Mouse (Mus musculus): Measurements from ENCODE around the gene Tmem59l. TPM values are rescaled to one million over a fixed set of nuclear protein-coding genes. Genes with fewer than 3 reads are reported as not detected.

Tmem59l gene
- total RNA-seq, 1 experiment from 2014 or later = not detected

- peak; percentile 75 for ATAC-seq (ENCODE audit: extremely low read depth, insufficient number of reproducible peaks, low FRiP score, poor library complexity, severe bottlenecking)
Observed at GRCm38 (mm10) chr8:70510228-70510915, 23.2 kb upstream of the Tmem59l start, which contains the start of gene Uba52. Uba52 (minus strand) TSS chr8:70510801.

DNA sequence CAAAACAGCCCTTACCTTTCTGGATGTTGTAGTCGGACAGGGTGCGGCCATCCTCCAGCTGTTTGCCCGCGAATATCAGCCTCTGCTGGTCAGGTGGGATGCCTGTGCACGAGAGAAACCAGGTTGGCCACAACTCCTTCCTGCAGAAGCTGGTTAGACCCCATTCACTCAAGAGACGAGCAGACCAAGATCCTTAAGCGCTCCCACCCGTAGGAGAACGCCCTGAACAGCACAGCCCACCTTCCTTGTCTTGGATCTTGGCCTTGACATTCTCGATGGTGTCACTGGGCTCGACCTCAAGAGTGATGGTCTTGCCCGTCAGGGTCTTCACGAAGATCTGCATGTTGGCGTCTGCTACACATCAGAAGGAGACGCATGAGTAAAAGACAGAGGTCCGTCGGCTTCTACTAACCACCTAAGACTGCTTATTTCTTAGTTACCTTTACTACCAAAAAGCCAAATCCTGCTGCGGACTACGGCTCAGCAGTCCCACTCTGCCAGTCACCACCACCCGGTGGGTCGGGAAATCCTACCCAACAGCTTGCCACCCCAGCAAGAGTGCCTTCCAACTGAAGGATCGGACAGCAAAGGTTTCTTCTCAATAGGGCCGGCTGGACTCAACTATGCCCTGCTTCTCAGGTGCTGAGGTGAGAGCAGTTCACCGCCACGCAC, 22.3 kb upstream of the Tmem59l start:
- no peak for ATAC-seq (ENCODE audit: extremely low read depth, insufficient number of reproducible peaks, low FRiP score, poor library complexity, severe bottlenecking)

GRCm38 (mm10) chr8:70507027-70507393, 19.9 kb upstream of the Tmem59l start:
- no peak for ATAC-seq (ENCODE audit: extremely low read depth, insufficient number of reproducible peaks, low FRiP score, poor library complexity, severe bottlenecking)

GRCm38 (mm10) chr8:70506328-70507026, 19.3 kb upstream of the Tmem59l start, which contains the start of gene Rex1bd:
Rex1bd (minus strand) TSS chr8:70506752.
- peak; percentile 56 for ATAC-seq (ENCODE audit: extremely low read depth, insufficient number of reproducible peaks, low FRiP score, poor library complexity, severe bottlenecking)

DNA sequence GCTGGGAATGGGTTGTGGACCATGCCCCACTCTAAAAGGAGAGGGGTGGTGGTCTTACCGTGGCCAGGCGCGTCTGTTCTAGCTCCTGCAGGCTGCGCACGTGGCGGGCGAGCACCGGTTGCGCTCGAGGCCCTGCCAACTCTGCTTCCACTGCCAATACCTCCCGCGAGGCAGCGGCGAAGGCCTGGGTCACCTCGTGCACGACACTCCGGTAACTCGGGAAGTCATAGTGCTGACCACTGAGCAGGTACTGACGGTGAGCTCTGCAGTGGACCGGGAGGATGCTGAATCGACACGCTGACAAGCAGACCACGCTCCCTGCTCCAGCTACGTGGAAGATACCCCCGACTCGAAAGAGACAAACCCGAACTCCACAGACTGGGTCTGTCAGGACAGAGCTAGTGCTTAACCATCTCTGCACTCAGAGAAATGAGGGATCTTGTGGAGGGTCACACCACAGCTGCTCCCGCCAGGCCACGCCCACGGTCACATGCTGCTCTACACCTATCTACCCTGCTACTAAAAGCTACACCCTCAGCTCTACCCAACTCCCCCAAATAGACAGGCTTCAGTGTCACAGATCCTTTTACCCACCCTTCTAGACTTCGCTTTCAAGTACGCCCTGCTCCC, 18.7 kb upstream of the Tmem59l start:
- ATAC-seq (ENCODE audit: extremely low read depth, insufficient number of reproducible peaks, low FRiP score, poor library complexity, severe bottlenecking) = no peak

GRCm38 (mm10) chr8:70504851-70505250, 17.7 kb upstream of the Tmem59l start:
- peak; percentile 39; the same call in 1 of the 2 replicates for ATAC-seq (ENCODE audit: extremely low read depth, insufficient number of reproducible peaks, low FRiP score, poor library complexity, severe bottlenecking)

DNA sequence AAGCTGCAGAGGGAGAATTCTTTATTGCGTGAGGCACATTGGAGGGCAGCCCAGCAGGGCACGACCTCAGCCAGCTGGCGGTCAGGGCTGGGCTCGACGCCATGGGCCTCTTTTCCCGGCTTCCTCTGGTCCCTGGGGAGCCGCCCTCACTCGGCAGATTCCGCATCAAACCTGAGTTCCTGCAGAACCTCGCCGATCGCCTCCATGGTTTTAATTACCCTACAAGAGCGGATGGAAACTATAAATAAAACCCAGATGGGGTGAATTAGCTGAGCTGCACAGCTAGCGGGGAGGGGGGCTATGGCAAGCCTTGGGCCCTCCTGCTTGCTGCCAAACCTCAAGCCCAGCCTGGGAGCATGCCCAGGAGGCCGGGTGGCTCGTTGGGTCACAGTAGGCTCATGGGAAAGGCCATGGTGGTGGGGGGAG, 17.1 kb upstream of the Tmem59l start:
- ATAC-seq (ENCODE audit: extremely low read depth, insufficient number of reproducible peaks, low FRiP score, poor library complexity, severe bottlenecking) = no peak

GRCm38 (mm10) chr8:70503062-70503750, 16.0 kb upstream of the Tmem59l start:
- ATAC-seq (ENCODE audit: extremely low read depth, insufficient number of reproducible peaks, low FRiP score, poor library complexity, severe bottlenecking) = no peak

GRCm38 (mm10) chr8:70502540-70502939, 15.4 kb upstream of the Tmem59l start:
- no peak for ATAC-seq (ENCODE audit: extremely low read depth, insufficient number of reproducible peaks, low FRiP score, poor library complexity, severe bottlenecking)

DNA sequence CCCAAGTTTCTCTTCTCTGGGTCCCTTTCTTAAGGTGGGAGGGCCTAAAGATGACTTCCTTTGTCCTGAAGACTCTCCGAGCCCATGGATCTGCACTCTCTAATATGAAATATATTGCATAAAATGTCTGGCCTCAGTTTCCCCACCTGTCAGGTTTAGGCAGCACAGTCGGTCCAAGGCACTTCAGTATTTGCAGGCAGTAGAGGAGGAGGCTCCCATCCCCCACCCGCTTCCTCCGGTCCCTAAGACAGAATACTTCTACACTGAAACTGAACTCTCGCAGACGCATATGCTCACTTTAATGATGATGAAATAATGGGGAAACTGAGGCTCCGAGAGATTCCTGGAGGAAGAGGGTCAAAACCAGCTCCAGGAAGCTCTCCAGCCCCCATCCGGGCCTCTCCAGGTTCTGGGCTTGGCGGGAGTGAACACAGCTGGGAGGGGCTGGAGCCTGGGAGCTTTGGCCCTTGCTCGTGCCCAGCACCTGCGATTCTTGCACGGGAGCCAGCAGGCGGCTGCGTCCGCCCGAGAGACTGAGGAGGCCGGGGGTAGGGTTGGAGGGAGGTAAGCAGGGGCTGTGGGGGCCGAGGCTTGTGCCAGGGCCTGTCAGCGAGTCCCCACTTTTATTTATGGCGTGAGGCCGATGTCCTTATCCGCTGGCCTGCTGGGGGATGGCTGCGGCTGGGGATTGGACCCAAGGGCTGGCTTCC, 14.8 kb upstream of the Tmem59l start:
- no peak for ATAC-seq (ENCODE audit: extremely low read depth, insufficient number of reproducible peaks, low FRiP score, poor library complexity, severe bottlenecking)

DNA sequence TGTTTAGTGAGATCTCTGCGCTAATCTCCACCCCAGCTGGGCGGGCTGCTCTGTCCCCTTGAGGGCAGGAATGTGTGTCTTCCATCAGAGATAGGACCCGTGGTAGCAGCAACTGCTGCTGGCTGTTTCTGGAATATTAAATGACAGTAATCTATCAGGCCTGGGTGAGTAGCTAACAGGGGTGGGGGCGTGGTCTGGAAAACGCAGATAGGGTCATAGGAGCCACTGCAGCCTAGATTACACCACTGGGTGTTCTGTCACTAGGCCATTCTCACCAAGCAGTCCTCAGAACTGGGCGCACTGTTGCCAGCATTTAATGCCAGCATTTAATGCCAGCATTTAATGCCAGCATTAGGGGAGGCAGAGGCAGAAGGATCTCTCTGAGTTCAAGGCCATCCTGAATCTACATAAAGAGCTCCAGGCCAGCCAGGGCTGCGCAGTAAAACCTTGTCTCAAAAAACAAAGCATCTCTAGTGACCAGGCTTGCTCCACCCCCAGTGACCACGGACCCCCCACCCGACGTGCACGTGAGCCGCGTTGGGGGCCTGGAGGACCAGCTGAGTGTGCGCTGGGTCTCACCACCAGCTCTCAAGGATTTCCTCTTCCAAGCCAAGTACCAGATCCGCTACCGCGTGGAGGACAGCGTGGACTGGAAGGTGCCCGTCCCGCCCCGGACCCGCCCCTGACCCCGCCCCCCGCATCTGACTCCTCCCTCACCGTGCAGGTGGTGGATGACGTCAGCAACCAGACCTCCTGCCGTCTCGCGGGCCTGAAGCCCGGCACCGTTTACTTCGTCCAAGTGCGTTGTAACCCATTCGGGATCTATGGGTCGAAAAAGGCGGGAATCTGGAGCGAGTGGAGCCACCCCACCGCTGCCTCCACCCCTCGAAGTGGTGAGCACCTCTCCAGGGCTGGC, 13.5 kb upstream of the Tmem59l start:
- ATAC-seq (ENCODE audit: extremely low read depth, insufficient number of reproducible peaks, low FRiP score, poor library complexity, severe bottlenecking) = peak; percentile 33; the same call in 1 of the 2 replicates

- no peak for ATAC-seq (ENCODE audit: extremely low read depth, insufficient number of reproducible peaks, low FRiP score, poor library complexity, severe bottlenecking)
Observed at GRCm38 (mm10) chr8:70495771-70496062, 8.6 kb upstream of the Tmem59l start.

DNA sequence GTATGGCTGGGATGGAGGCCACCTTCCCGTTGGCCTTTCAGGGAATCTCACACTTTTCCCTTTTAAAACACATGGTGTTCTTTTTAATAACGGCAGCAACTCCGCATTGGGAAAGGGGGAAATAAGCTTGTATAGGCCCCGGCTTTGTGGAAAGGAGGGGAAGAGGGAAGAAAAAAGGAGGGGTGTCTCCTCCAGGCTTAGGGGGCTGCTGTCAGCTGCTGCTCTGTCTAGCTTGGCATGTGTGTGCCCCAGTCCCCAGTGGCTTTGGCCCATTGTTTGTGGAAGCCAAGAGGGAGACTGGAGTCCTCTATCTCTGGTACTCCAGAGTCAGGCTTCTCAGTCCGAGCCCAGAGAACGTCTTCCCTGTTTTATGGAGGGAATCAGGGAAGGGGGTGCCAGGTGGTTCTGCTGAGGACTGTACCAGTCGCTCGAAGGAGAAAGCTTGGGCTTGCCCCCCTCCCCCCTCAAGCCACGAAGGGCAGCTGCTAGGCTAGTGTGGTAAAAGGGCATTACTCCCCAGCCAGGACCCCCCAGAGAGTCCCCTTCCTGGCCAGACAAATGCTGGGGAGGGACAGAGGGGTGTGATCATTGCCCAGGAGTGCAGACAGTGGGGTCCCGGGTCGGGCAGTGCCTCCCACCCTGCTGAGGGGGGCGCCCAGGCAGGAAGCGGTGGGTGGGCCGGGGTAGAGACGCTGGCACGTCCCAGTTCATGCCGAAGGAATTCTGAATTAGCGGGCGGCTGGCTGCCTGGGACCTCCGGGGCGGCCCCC, 8.0 kb upstream of the Tmem59l start:
- no peak for ATAC-seq (ENCODE audit: extremely low read depth, insufficient number of reproducible peaks, low FRiP score, poor library complexity, severe bottlenecking)

GRCm38 (mm10) chr8:70494416-70494945, 7.3 kb upstream of the Tmem59l start:
- ATAC-seq (ENCODE audit: extremely low read depth, insufficient number of reproducible peaks, low FRiP score, poor library complexity, severe bottlenecking) = 0 out of 2 replicates have a peak, but pooled peaks have one; percentile 17

DNA sequence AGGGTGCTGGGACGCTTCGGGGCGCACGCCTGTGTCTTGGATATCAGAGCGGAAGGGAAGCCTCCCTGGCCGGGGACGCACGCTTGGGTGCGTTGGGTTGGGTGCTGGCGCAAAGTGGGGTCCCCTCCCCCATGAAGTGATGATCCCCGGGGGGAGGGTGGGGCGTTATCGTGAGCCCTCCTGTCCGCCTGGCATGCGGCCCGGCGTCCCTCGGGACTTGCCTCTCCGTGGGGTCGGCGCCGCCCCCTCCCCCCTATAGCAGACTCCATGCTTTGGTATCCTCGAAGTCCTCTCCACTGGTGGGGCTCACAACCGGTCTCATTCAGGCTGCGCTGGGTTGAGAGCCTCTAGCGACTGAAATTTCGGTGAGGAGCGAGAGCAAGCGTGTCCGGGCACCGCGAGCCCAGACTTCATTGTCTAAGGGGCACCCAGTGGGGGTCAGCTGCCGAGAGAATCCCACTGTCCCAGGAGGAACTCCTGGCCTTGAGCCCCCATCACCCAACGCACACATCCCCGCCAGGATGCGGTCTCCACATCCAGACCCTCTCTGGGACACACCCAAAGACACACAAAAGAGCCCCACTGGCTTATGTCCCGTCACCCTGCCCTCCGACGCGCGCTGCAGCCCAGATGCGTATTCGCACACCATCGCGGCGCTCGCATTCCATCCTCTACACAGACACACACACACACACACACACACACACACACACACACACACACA, 6.7 kb upstream of the Tmem59l start:
- ATAC-seq (ENCODE audit: extremely low read depth, insufficient number of reproducible peaks, low FRiP score, poor library complexity, severe bottlenecking) = no peak

Measured in neutrophil, adult 5-6 weeks (primary cell).